Mouse (Mus musculus): ENCODE data around the gene Gemin8. TPM values are rescaled to one million over a fixed set of nuclear protein-coding genes. Genes with fewer than 3 reads are reported as not detected.

Gene Gemin8
- 12.0 TPM for polyA plus RNA-seq (2017; shearing (Covaris generic))

GRCm38 (mm10) chrX:166169892-166170799 lies at the start of gene Gemin8:
Gene Gemin8, plus strand, starts transcription at chrX:166170454.

DNA sequence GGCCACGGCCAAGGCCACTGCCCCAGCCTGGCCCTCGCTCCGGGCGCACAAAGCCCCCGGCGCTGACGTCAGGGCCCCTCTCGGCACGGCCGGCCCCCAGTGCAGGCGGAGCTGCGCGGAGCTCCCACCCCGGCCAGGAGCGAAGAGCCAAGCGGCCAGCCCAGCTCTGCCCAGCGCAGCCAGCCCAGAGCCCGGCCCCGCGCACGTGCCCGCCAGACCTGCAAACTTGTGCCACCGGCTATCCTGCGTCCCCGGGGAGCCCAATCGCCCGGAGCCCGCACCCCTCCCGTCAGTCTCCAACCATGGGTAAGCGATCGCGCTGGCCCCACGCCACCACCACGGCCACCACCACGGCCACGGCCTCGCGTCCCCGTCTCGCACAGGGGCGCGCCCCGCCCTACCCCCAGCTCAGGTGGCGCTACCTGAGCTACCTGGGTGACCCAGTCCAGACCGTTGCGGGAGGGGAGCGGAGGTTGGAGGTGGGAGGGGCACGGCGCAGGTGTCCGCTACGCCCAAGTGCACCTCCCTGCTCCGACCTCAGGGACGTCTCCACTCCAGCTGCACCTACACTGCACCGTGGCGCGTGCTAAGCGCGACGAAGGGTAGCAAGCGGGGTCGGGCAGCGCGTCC lies 68.7 kb downstream of the Gemin8 start, which contains the start of gene Gpm6b:
Gene Gpm6b (plus strand): TSS at position 81 of the 630 bp plus-strand sequence.

Other genes starting within 250 kb of the Gemin8 start
- 16.3 TPM for gene Gpm6b, start 68.5 kb downstream of the Gemin8 start, polyA plus RNA-seq (2017; shearing (Covaris generic))

Data from effector memory CD4-positive, alpha-beta T cell, adult 5 months (primary cell).